Mouse (Mus musculus) adrenal gland, adult 10 weeks (tissue): ENCODE measurements around the gene Stat4. TPM values are rescaled to one million over a fixed set of nuclear protein-coding genes. Genes with fewer than 3 reads are reported as not detected.

Experiments
- polyA plus RNA-seq: library from polyadenylated mRNA; stranded (reverse); fragments of 350-450 nt; fragmentation: Illumina TruSeq; extraction: RNeasy Lipid Tissue Mini Kit (QIAGEN cat#74804); gene quantifications from one replicate; pipeline ENCODE4 v1.2.3, GENCODE M21; 2014; ENCODE audit warnings: low read depth, low replicate concordance

The Stat4 gene
- 0.82 TPM for polyA plus RNA-seq

GRCm38 (mm10) chr1:51986848-51987247, at the start of gene Stat4:
Stat4 (plus strand) TSS chr1:51987148.

GRCm38 (mm10) chr1:52118860-52119591, 132.1 kb downstream of the Stat4 start, which contains the start of gene Stat1:
Stat1 (plus strand) TSS chr1:52119440.

Other genes with a start within 250 kb of the Stat4 start
- gene Myo1b, start 71.1 kb upstream of the Stat4 start, polyA plus RNA-seq: 89.8 TPM
- 213 TPM for gene Stat1, start 132.3 kb downstream of the Stat4 start, polyA plus RNA-seq
- gene Gls, start 246.1 kb downstream of the Stat4 start, polyA plus RNA-seq: 287 TPM